Mouse (Mus musculus) spleen, adult 18-20 months (tissue): ENCODE data around the gene Plcxd3.
"Not testable (repeated sequence)": the region's sequence is repeated elsewhere in the genome, so short reads cannot be mapped to it uniquely, and the experiment has no call there.

Experiments
- DNase-seq, 2 experiments: peaks; one replicate each; pipeline ENCODE4 v3.0.0; 2022; ENCODE audit warnings: mixed read lengths in 2 of 2

Gene Plcxd3

DNA sequence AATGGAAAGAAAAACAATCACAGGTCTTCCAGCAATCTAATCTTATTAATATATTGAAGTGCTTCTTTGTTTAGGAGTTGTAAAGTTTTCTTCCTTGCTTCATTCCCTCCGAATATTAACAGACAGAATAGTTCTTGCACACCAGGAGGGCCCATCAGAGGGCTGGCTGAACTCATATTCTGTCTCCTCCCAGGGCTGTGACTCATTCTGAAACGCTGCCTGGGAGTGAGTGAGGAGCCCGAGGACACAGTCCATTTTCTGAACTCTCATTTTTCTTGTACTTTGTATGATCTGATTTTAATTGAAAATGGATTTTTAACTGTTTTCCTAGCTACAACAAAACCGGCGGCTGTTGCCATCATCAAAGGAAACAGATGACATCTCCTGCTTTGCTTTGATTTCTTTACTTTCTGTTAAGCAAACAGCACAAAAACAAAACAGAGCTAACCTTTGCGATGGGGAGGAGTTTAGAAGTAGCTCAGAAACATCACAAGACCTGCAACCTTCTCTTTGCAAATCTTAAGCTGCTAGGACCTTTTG is 186.2 kb downstream of the Plcxd3 start:
- no peak for DNase-seq

DNA sequence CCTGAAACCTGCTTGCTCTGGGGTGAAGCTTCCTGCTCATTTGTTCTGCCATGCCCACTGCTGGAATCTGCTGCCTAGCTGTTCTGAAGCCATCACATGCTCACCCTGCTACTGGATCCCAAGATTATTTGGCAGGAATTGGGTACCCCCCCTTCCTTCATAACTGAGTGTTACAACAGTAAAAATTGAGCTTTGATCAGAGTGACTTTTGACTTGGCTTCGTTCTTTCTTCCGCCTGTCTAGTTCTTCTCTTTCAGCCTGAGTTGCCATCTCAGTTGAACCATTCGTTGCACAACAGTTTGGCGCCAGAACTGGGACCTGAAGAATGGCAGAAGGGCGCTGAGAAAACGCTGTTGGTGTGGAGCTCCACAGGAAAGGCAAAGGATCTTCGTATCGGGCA is 220.2 kb downstream of the Plcxd3 start:
- not testable (repeated sequence) for DNase-seq

DNA sequence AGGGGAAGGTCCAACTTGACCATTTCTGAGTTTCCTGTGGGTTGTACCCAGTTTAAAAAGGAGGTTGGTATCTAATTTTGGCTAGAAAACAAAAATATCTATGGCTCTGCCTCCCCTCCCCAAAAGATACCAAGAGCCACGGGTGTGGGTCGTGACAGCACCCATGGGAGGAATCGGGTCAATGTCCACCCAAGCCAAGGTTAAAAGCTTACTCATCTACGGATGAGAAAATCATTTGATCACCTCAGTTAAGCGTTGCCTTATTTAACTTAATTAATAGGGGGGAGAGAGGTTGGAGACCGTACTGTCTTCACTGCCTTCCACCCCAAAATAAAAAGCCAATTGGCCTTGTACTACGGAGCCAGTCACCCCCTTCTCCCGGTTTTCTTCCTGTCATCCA is 223.4 kb downstream of the Plcxd3 start:
- DNase-seq, result not testable (repeated sequence)

DNA sequence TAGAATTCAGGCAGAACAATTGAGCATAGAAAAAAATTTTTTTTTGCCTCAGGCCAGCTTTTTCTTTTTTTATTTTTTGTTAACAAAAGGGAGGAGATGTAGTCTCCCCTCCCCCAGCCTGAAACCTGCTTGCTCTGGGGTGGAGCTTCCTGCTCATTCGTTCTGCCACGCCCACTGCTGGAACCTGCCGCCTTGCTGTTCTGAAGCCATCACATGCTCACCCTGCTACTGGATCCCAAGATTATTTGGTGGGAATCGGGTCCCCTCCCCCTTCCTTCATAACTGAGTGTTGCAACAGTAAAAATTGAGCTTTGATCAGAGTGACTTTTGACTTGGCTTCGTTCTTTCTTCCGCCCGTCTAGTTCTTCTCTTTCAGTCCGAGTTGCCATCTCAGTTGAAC is 224.0 kb downstream of the Plcxd3 start:
- DNase-seq, result not testable (repeated sequence)

DNA sequence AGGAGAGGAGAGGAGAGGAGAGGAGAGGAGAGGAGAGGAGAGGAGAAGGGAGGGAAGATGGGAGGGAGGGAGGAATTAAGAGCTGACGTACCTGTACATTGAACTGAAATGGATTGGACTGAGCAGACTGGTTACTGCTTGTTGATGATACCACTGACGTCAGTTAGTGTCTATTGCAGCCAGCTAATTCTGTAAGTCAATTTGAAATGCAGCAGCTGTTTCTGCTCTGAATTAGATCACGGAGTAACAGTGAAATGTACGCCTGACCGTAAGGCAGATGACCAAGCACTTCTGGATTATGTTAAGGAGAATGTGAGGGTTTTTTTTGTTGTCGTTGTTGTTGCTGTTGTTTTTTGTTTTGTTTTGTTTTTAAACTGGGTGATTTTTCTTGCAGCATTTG is 230.3 kb downstream of the Plcxd3 start:
- DNase-seq, result no peak
